Mouse (Mus musculus): ENCODE data around the gene Palm3. TPM values are rescaled to one million over a fixed set of nuclear protein-coding genes. Genes with fewer than 3 reads are reported as not detected.

Palm3 gene
- polyA plus RNA-seq (2012; fragmentation: generic; extraction: Trizol): under 1 TPM; 0.08 to 0.14 TPM

GRCm38 (mm10) chr8:84021096-84021495 is at the start of gene Palm3:
TSS of gene Palm3 (plus strand) at chr8:84021471.

GRCm38 (mm10) chr8:83972150-83973120 is 48.8 kb upstream of the Palm3 start, which contains the start of gene Prkaca:
TSS of gene Prkaca (plus strand) at chr8:83972993.

GRCm38 (mm10) chr8:83997511-83998141 is 23.6 kb upstream of the Palm3 start, which contains the start of gene Samd1:
TSS of gene Samd1 (plus strand) at chr8:83997672.

GRCm38 (mm10) chr8:84001281-84002000 is 19.8 kb upstream of the Palm3 start, which contains the start of gene 1700067K01Rik:
TSS of gene 1700067K01Rik (plus strand) at chr8:84001502.

GRCm38 (mm10) chr8:84011705-84012498 is 9.4 kb upstream of the Palm3 start, which contains the start of gene 2210011C24Rik:
TSS of gene 2210011C24Rik (minus strand) at chr8:84012171.

GRCm38 (mm10) chr8:84042066-84042947 is 21.0 kb downstream of the Palm3 start, which contains the start of gene Il27ra:
TSS of gene Il27ra (minus strand) at chr8:84042589.

GRCm38 (mm10) chr8:84044900-84045299 is 23.6 kb downstream of the Palm3 start, which contains the start of gene Rln3:
TSS of gene Rln3 (minus strand) at chr8:84045000.

GRCm38 (mm10) chr8:84065037-84065436 is 43.8 kb downstream of the Palm3 start, which contains the start of gene Gm10643:
TSS of gene Gm10643 (minus strand) at chr8:84065137.

GRCm38 (mm10) chr8:84066291-84066930 is 45.1 kb downstream of the Palm3 start, which contains the start of gene Rfx1:
TSS of gene Rfx1 (plus strand) at chr8:84066834.

Other genes with a start within 250 kb of the Palm3 start
- 10 to 100 TPM in 1 of 2 experiments, 1 to 10 TPM in 1; 2.6 to 18.1 TPM for gene Adgrl1, start 121.4 kb upstream of the Palm3 start, polyA plus RNA-seq (2012; fragmentation: generic; extraction: Trizol)
- under 1 TPM; 0.02 to 0.17 TPM for gene Gm10644, start 66.3 kb upstream of the Palm3 start, polyA plus RNA-seq (2012; fragmentation: generic; extraction: Trizol)
- 10 to 100 TPM; 26.5 to 32.4 TPM for gene Asf1b, start 66.0 kb upstream of the Palm3 start, polyA plus RNA-seq (2012; fragmentation: generic; extraction: Trizol)
- 10 to 100 TPM; 46.8 to 89.9 TPM for gene Prkaca, start 48.5 kb upstream of the Palm3 start, polyA plus RNA-seq (2012; fragmentation: generic; extraction: Trizol)
- gene Samd1, start 23.8 kb upstream of the Palm3 start, polyA plus RNA-seq (2012; fragmentation: generic; extraction: Trizol): 10 to 100 TPM; 23.7 to 43.3 TPM
- under 1 TPM; 0.08 to 0.60 TPM for gene 1700067K01Rik, start 20.0 kb upstream of the Palm3 start, polyA plus RNA-seq (2012; fragmentation: generic; extraction: Trizol)
- gene 2210011C24Rik, start 9.3 kb upstream of the Palm3 start, polyA plus RNA-seq (2012; fragmentation: generic; extraction: Trizol): 1 to 10 TPM in 1 of 2 experiments, under 1 TPM in 1; 0.66 to 3.2 TPM
- under 1 TPM in 1 of 2 experiments, not detected in 1; 0.01 TPM for gene Il27ra, start 21.1 kb downstream of the Palm3 start, polyA plus RNA-seq (2012; fragmentation: generic; extraction: Trizol)
- gene Rln3, start 23.5 kb downstream of the Palm3 start, polyA plus RNA-seq (2012; fragmentation: generic; extraction: Trizol): not detected
- gene Gm10643, start 43.7 kb downstream of the Palm3 start, polyA plus RNA-seq (2012; fragmentation: generic; extraction: Trizol): 1 to 10 TPM in 1 of 2 experiments, under 1 TPM in 1; 0.18 to 1.1 TPM
- 10 to 100 TPM in 1 of 2 experiments, 1 to 10 TPM in 1; 5.9 to 13.7 TPM for gene Rfx1, start 45.4 kb downstream of the Palm3 start, polyA plus RNA-seq (2012; fragmentation: generic; extraction: Trizol)
- gene Dcaf15, start 83.3 kb downstream of the Palm3 start, polyA plus RNA-seq (2012; fragmentation: generic; extraction: Trizol): 10 to 100 TPM; 25.8 to 33.2 TPM
- 10 to 100 TPM in 1 of 2 experiments, 1 to 10 TPM in 1; 5.4 to 12.8 TPM for gene Podnl1, start 104.5 kb downstream of the Palm3 start, polyA plus RNA-seq (2012; fragmentation: generic; extraction: Trizol)
- 10 to 100 TPM; 37.0 to 44.8 TPM for gene Cc2d1a, start 126.5 kb downstream of the Palm3 start, polyA plus RNA-seq (2012; fragmentation: generic; extraction: Trizol)
- 1 to 10 TPM in 1 of 2 experiments, under 1 TPM in 1; 0.60 to 1.3 TPM for gene 4930432K21Rik, start 126.6 kb downstream of the Palm3 start, polyA plus RNA-seq (2012; fragmentation: generic; extraction: Trizol)
- gene Nanos3, start 163.7 kb downstream of the Palm3 start, polyA plus RNA-seq (2012; fragmentation: generic; extraction: Trizol): 1 to 10 TPM; 1.2 to 2.4 TPM
- gene Zswim4, start 215.6 kb downstream of the Palm3 start, polyA plus RNA-seq (2012; fragmentation: generic; extraction: Trizol): 1 to 10 TPM; 3.2 to 8.1 TPM
- 100 to 1,000 TPM; 269 to 302 TPM for gene D8Ertd738e, start 228.2 kb downstream of the Palm3 start, polyA plus RNA-seq (2012; fragmentation: generic; extraction: Trizol)
- gene Mri1, start 235.9 kb downstream of the Palm3 start, polyA plus RNA-seq (2012; fragmentation: generic; extraction: Trizol): 10 to 100 TPM; 12.3 to 34.7 TPM
- gene Ccdc130, start 248.9 kb downstream of the Palm3 start, polyA plus RNA-seq (2012; fragmentation: generic; extraction: Trizol): 10 to 100 TPM in 1 of 2 experiments, 1 to 10 TPM in 1; 4.9 to 18.8 TPM